Comparison of ENCODE assay signal across 8 mouse cellular contexts in the genomic region with DNA sequence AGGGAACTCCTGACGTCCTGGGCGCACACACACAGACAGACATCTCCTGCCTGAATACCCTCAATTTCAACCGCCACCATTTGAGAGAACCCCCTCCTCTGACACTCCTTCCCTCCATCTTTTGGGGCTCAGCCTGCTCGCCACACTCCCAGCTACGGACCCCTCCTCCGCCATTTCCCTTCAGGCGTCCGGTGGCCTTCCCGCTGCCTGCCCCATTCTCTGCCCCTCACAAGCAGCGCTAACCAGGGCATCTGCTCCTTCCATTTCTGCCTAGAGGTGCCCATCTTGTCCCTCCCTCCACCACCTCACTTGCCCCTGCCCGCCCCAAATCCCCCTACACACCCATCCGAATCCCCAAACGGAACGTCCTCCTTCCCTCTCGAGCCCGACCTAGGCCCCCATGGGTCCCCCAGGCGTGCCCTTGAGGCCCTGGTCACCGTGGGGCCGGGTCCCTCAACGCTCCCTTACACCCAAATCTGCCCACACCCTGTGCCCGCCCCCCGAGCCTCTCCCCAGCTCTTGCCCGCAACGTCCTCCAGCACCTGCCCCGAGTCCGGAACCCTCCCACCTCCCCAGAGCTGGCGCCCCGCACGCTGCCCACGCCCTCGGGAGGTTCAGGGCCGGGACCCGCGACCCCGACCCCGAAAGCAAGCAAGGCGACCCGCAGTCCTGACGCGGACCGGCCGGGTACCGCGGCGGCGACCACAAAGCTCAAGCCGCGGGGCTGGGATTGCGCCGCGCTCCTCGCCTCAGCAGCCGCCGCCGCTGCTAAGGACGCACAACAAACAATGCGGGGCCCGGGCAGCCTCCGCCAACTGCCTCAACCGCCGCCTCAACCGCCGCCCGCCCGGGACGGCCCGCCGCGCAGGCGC. TPM values are rescaled to one million over a fixed set of nuclear protein-coding genes. Genes with fewer than 3 reads are reported as not detected.
DNase-seq lines count a peak whose midpoint lies in the region; ATAC-seq and TF ChIP-seq lines count a peak whose summit lies in the region.

No protein-coding gene starts in this region.

- H3K4me1 ChIP-seq in forebrain, embryonic 11.5 days (replicated peaks; ENCODE audit: control insufficient read depth, insufficient read depth, low read length) = 0 out of 2 replicates have a peak, but pooled peaks cover 3% of the 10 kb centered on the region
- H3K4me1 ChIP-seq in limb, embryonic 10.5 days = peaks cover 21% of the 10 kb centered on the region
- peaks cover 32% of the 10 kb centered on the region for H3K4me1 ChIP-seq in midbrain, embryonic 10.5 days

- no peak; the same call in 1 of the 2 replicates for TF ChIP-seq POLR2A in brain, embryonic 14.5 days (IDR thresholded peaks at IDR 0.05; ENCODE audit: borderline replicate concordance, extremely low read depth, insufficient read depth, insufficient read length, poor library complexity, severe bottlenecking)

- peak; percentile 71 for ATAC-seq in forebrain, embryonic 11.5 days (replicated peaks; ENCODE audit: low FRiP score)

- H3K9me3 ChIP-seq in forebrain, embryonic 11.5 days (ENCODE audit: control insufficient read depth, low read length) = no peaks in the 10 kb centered on the region
- no peaks in the 10 kb centered on the region for H3K9me3 ChIP-seq in limb, embryonic 10.5 days (replicated peaks)
- H3K9me3 ChIP-seq in midbrain, embryonic 10.5 days (replicated peaks) = no peaks in the 10 kb centered on the region

- H3K36me3 ChIP-seq in forebrain, embryonic 11.5 days (ENCODE audit: control insufficient read depth, insufficient read depth, low read length) = no peaks in the 10 kb centered on the region; the same call in 1 of the 2 replicates
- peaks cover 8% of the 10 kb centered on the region for H3K36me3 ChIP-seq in limb, embryonic 10.5 days
- H3K36me3 ChIP-seq in midbrain, embryonic 10.5 days = peaks cover 12% of the 10 kb centered on the region

- intact Hi-C loops in gastrocnemius, postnatal 14 days (cut with DNase I; ENCODE audit: low total_unique reads) = loop anchor here (5.0 kb wide), 1 partner anchor 70 kb away; no protein-coding TSS in a partner anchor

- DNase-seq in gastrocnemius, adult 18-20 months (ENCODE audit: low spot score) = peak; percentile 18
- no peak for DNase-seq in gastrocnemius, postnatal 14 days
- peak; percentile 48 for DNase-seq in brain, embryonic 14.5 days (ENCODE audit: low read depth)
- peak; percentile 84 for DNase-seq in forebrain, embryonic 11.5 days (ENCODE audit: low spot score)
- peak; percentile 22 for DNase-seq in heart, postnatal 4 days
- peak; percentile 69 for DNase-seq in limb, embryonic 10.5 days (ENCODE audit: low spot score)
- peak; percentile 79 for DNase-seq in midbrain, embryonic 10.5 days (ENCODE audit: low spot score)
- DNase-seq in spleen, postnatal 4 days (ENCODE audit: low spot score in 2 of 2) = peak; percentile 55 to 81

- H3K27me3 ChIP-seq in forebrain, embryonic 11.5 days (ENCODE audit: control insufficient read depth, insufficient read depth, low read length) = no peaks in the 10 kb centered on the region
- peaks cover 18% of the 10 kb centered on the region for H3K27me3 ChIP-seq in limb, embryonic 10.5 days (ENCODE audit: low read depth, poor library complexity, severe bottlenecking)
- H3K27me3 ChIP-seq in midbrain, embryonic 10.5 days (ENCODE audit: low read depth, poor library complexity, severe bottlenecking) = peaks cover 19% of the 10 kb centered on the region

- H3K27ac ChIP-seq in forebrain, embryonic 11.5 days (ENCODE audit: low read depth, low read length) = peak overlapping the region; percentile 82
- peak overlapping the region; percentile 96 for H3K27ac ChIP-seq in limb, embryonic 10.5 days
- peak overlapping the region; percentile 96 for H3K27ac ChIP-seq in midbrain, embryonic 10.5 days (replicated peaks)

- TF ChIP-seq CTCF in brain, embryonic 14.5 days (IDR thresholded peaks at IDR 0.05; ENCODE audit: borderline replicate concordance, extremely low read depth, insufficient read depth, insufficient read length) = no peak

- WGBS in forebrain, embryonic 11.5 days = under 1% methylated on average over 57 of the region's 70 CpGs
- WGBS in limb, embryonic 10.5 days = 5% methylated on average over 70 of the region's 70 CpGs
- WGBS in midbrain, embryonic 10.5 days = 2% methylated on average over 69 of the region's 70 CpGs

- H3K4me3 ChIP-seq in forebrain, embryonic 11.5 days (ENCODE audit: low read depth, low read length) = peak overlapping the region; percentile 96
- peak overlapping the region; percentile 91 for H3K4me3 ChIP-seq in limb, embryonic 10.5 days
- H3K4me3 ChIP-seq in midbrain, embryonic 10.5 days = peak overlapping the region; percentile 77

- peak overlapping the region; percentile 96 for H3K9ac ChIP-seq in forebrain, embryonic 11.5 days (ENCODE audit: low read length)

- H3K4me2 ChIP-seq in forebrain, embryonic 11.5 days (ENCODE audit: low read depth, low read length, severe bottlenecking) = peak overlapping the region; percentile 86

RNA-seq across cellular contexts. Expression of a gene that starts 1.1 kb away (rescaled TPM):
- 10 to 100 TPM; 20.5 to 21.5 TPM for total RNA-seq in gastrocnemius, adult 18-20 months (2021)
- total RNA-seq in gastrocnemius, postnatal 14 days (2021) = 10 to 100 TPM; 18.2 to 21.6 TPM
- 63.9 and 79.6 TPM in 2 replicates for polyA plus RNA-seq in brain, embryonic 14.5 days (2012; rRNA removed)
- 102 and 103 TPM in 2 replicates for polyA plus RNA-seq in forebrain, embryonic 11.5 days (2014; fragmentation: Nextera tagmentation; extraction: Ambion mirVana)
- 10 to 100 TPM; 33.0 to 33.4 TPM for total RNA-seq in heart, postnatal 4 days (2021)
- 42.3 and 45.5 TPM in 2 replicates for polyA plus RNA-seq in limb, embryonic 10.5 days (2016; fragmentation: Nextera tagmentation; extraction: Ambion mirVana)
- polyA plus RNA-seq in midbrain, embryonic 10.5 days (2016; fragmentation: Nextera tagmentation; extraction: Ambion mirVana) = 61.6 and 64.4 TPM in 2 replicates
